Mouse (Mus musculus) neural tube, embryonic 14.5 days (tissue): ENCODE measurements at regions not wholly inside any gene's neighbourhood (a gene's known extent, or its start where the extent isn't known, plus 50 kb on each side); places are given as distances from the start of the nearest gene placed in this dataset.
"Not testable (repeated sequence)": the region's sequence is repeated elsewhere in the genome, so short reads cannot be mapped to it uniquely, and the experiment has no call there.

Source experiments
- ATAC-seq: fragments of 200-750 bp; cut with Nextera tagmentation; 2 replicates; pipeline ENCODE4 v1.8.0; 2017; ENCODE audit warnings: low read depth, mild to moderate bottlenecking, moderate TSS enrichment, moderate library complexity
- H3K27ac ChIP-seq: fragments of 300-500 bp; sonication (generic); 2 replicates; pipeline ENCODE4 v1.5.1; 2014; ENCODE audit warnings: low read depth, mild to moderate bottlenecking, control low read depth, low read length, moderate library complexity, mixed read lengths
- H3K27me3 ChIP-seq: fragments of 300-500 bp; sonication (generic); 2 replicates; pipeline ENCODE4 v1.6.1; 2014; ENCODE audit warnings: low read length; ENCODE audit not compliant: control insufficient read depth, insufficient read depth
- H3K36me3 ChIP-seq: fragments of 300-500 bp; sonication (generic); 2 replicates; pipeline ENCODE4 v1.6.1; 2014; ENCODE audit warnings: low read length, mixed read lengths; ENCODE audit not compliant: control insufficient read depth, insufficient read depth
- H3K4me1 ChIP-seq: fragments of 300-500 bp; sonication (generic); 2 replicates; pipeline ENCODE4 v1.6.1; 2014; ENCODE audit warnings: low read length; ENCODE audit not compliant: control insufficient read depth, insufficient read depth
- H3K4me2 ChIP-seq: fragments of 300-500 bp; sonication (generic); 2 replicates; pipeline ENCODE4 v1.6.1; 2014; ENCODE audit warnings: mild to moderate bottlenecking, low read depth, low read length, control low read depth
- H3K4me3 ChIP-seq: fragments of 300-500 bp; sonication (generic); 2 replicates; pipeline ENCODE4 v1.5.1; 2014; ENCODE audit warnings: low read depth, low read length, control low read depth, mixed read lengths
- H3K9ac ChIP-seq: fragments of 300-500 bp; sonication (generic); replicated peaks from 2 replicates; pipeline ENCODE4 v1.6.1; 2014; ENCODE audit warnings: low read depth, mild to moderate bottlenecking, control low read depth, low read length, mixed read lengths
- H3K9me3 ChIP-seq: fragments of 300-500 bp; sonication (generic); 2 replicates; pipeline ENCODE4 v1.6.1; 2016; ENCODE audit warnings: low read length; ENCODE audit not compliant: control insufficient read depth
- WGBS: fragments of 180-500 bp; shearing (Covaris S2); extraction: QIAGEN DNeasy Blood & Tissue Kit; methylation state at CpG from one replicate; pipeline ENCODE4 v1.1.7; 2014; 5-methylcytosine and 5-hydroxymethylcytosine counted together

- not testable (repeated sequence) for H3K9me3 ChIP-seq, H3K4me2 ChIP-seq, H3K4me3 ChIP-seq, H3K27me3 ChIP-seq, H3K9ac ChIP-seq, H3K4me1 ChIP-seq, ATAC-seq, H3K27ac ChIP-seq, H3K36me3 ChIP-seq
Observed at GRCm38 (mm10) chr17:31773882-31774281, 81.7 kb downstream of the Sik1 start.

- H3K27me3 ChIP-seq, result no peaks in the 10 kb centered on the region
- no peak overlapping the region for H3K27ac ChIP-seq
- H3K4me1 ChIP-seq, result no peaks in the 10 kb centered on the region
- H3K4me2 ChIP-seq, result no peak overlapping the region
- 83% methylated on average over 4 of the region's 5 CpGs for WGBS
- H3K36me3 ChIP-seq, result no peaks in the 10 kb centered on the region
- no peaks in the 10 kb centered on the region for H3K9me3 ChIP-seq
- H3K9ac ChIP-seq, result no peak overlapping the region
- no peak for ATAC-seq
- no peak overlapping the region for H3K4me3 ChIP-seq
Observed at GRCm38 (mm10) chr17:31775037-31775436, 80.6 kb downstream of the Sik1 start.

- ATAC-seq, result no peak
- no peaks in the 10 kb centered on the region for H3K4me1 ChIP-seq
- no peak overlapping the region for H3K4me2 ChIP-seq
- H3K4me3 ChIP-seq, result no peak overlapping the region
- no peak overlapping the region for H3K9ac ChIP-seq
- WGBS, result 93% methylated on average over 3 of the region's 3 CpGs
- H3K36me3 ChIP-seq, result no peaks in the 10 kb centered on the region
- no peaks in the 10 kb centered on the region for H3K27me3 ChIP-seq
- no peak overlapping the region for H3K27ac ChIP-seq
- H3K9me3 ChIP-seq, result no peaks in the 10 kb centered on the region
Observed at GRCm38 (mm10) chr17:31775966-31776365, 79.6 kb downstream of the Sik1 start.

- H3K4me1 ChIP-seq, result no peaks in the 10 kb centered on the region
- H3K4me3 ChIP-seq, result no peak overlapping the region
- H3K27me3 ChIP-seq, result no peaks in the 10 kb centered on the region
- no peak overlapping the region for H3K27ac ChIP-seq
- H3K9ac ChIP-seq, result no peak overlapping the region
- H3K36me3 ChIP-seq, result no peaks in the 10 kb centered on the region
- H3K9me3 ChIP-seq, result no peaks in the 10 kb centered on the region
- H3K4me2 ChIP-seq, result no peak overlapping the region
- 58% methylated on average over 9 of the region's 9 CpGs for WGBS
- peak; percentile 66 for ATAC-seq
Observed at GRCm38 (mm10) chr17:31776949-31777607, 78.5 kb downstream of the Sik1 start.

- H3K9me3 ChIP-seq, result no peaks in the 10 kb centered on the region
- 76% methylated on average over 5 of the region's 5 CpGs for WGBS
- H3K4me1 ChIP-seq, result no peaks in the 10 kb centered on the region
- ATAC-seq, result no peak
- no peak overlapping the region for H3K4me2 ChIP-seq
- no peak overlapping the region for H3K27ac ChIP-seq
- no peaks in the 10 kb centered on the region for H3K36me3 ChIP-seq
- no peak overlapping the region for H3K4me3 ChIP-seq
- H3K27me3 ChIP-seq, result no peaks in the 10 kb centered on the region
- no peak overlapping the region for H3K9ac ChIP-seq
Observed at GRCm38 (mm10) chr17:31777751-31778150, 77.9 kb downstream of the Sik1 start.

- no peak for ATAC-seq
- Histone ChIP-seq H3K4me2 (no peak overlapping the region), H3K27ac (no peak overlapping the region), H3K4me1 (no peaks in the 10 kb centered on the region), H3K4me3 (no peak overlapping the region), H3K36me3 (no peaks in the 10 kb centered on the region), H3K9me3 (no peaks in the 10 kb centered on the region), H3K9ac (no peak overlapping the region), H3K27me3 (no peaks in the 10 kb centered on the region)
- 85% methylated on average over 3 of the region's 3 CpGs for WGBS
Observed at GRCm38 (mm10) chr17:31779466-31779865, 76.1 kb downstream of the Sik1 start.

GRCm38 (mm10) chr17:31782251-31782650 is 73.4 kb downstream of the Sik1 start:
- Histone ChIP-seq H3K9ac (no peak overlapping the region), H3K27ac (no peak overlapping the region), H3K4me3 (no peak overlapping the region), H3K27me3 (no peaks in the 10 kb centered on the region), H3K4me1 (no peaks in the 10 kb centered on the region), H3K36me3 (no peaks in the 10 kb centered on the region), H3K4me2 (no peak overlapping the region), H3K9me3 (no peaks in the 10 kb centered on the region)
- ATAC-seq, result no peak
- 86% methylated on average over 6 of the region's 6 CpGs for WGBS

- no peaks in the 10 kb centered on the region for H3K9me3 ChIP-seq
- H3K27me3 ChIP-seq, result no peaks in the 10 kb centered on the region
- H3K4me2 ChIP-seq, result no peak overlapping the region
- no peak overlapping the region for H3K27ac ChIP-seq
- H3K4me3 ChIP-seq, result no peak overlapping the region
- WGBS, result 93% methylated on average over 5 of the region's 5 CpGs
- no peaks in the 10 kb centered on the region for H3K4me1 ChIP-seq
- H3K36me3 ChIP-seq, result no peaks in the 10 kb centered on the region
- no peak for ATAC-seq
- H3K9ac ChIP-seq, result no peak overlapping the region
Observed at GRCm38 (mm10) chr17:31783071-31783470, 72.5 kb downstream of the Sik1 start.

GRCm38 (mm10) chr17:31788316-31788715 is 67.3 kb downstream of the Sik1 start:
- Histone ChIP-seq H3K4me3 (no peak overlapping the region), H3K27me3 (no peaks in the 10 kb centered on the region), H3K36me3 (no peaks in the 10 kb centered on the region), H3K27ac (no peak overlapping the region), H3K4me1 (peaks cover 15% of the 10 kb centered on the region), H3K9ac (no peak overlapping the region), H3K4me2 (no peak overlapping the region), H3K9me3 (no peaks in the 10 kb centered on the region)
- WGBS, result 84% methylated on average over 3 of the region's 3 CpGs
- ATAC-seq, result no peak
